Mouse (Mus musculus) cerebral cortex, adult 2 months (tissue): ENCODE results near the gene Aldh3a2.

Experiments
- WGBS: fragments of 180-500 bp; shearing (Covaris S2); methylation state at CpG from one replicate; pipeline ENCODE4 v1.1.7; 2018; 5-methylcytosine and 5-hydroxymethylcytosine counted together

The Aldh3a2 gene

DNA sequence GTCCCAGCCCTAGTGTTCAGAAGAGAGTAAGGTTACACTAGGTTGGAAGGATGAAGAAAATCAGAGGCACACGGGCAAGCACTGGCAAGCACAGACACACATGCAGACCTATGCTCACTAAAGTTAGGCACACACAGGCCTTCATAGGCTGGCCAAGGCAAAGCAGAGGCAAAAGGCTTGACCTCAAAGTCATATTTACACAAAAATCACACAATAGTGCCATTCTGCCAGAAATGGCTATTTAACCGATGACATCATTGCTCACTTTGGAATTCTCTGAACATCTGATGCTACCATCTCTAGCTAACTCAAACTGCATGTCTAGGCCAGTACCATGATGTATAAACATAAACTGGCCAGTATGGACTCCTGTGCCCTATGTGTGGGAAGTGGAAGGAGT lies 6.7 kb upstream of the Aldh3a2 start:
- WGBS, result 85% methylated on average over 2 of the region's 2 CpGs

GRCm38 (mm10) chr11:61270406-61270805 lies 3.1 kb upstream of the Aldh3a2 start:
- 82% methylated on average over 5 of the region's 5 CpGs for WGBS

DNA sequence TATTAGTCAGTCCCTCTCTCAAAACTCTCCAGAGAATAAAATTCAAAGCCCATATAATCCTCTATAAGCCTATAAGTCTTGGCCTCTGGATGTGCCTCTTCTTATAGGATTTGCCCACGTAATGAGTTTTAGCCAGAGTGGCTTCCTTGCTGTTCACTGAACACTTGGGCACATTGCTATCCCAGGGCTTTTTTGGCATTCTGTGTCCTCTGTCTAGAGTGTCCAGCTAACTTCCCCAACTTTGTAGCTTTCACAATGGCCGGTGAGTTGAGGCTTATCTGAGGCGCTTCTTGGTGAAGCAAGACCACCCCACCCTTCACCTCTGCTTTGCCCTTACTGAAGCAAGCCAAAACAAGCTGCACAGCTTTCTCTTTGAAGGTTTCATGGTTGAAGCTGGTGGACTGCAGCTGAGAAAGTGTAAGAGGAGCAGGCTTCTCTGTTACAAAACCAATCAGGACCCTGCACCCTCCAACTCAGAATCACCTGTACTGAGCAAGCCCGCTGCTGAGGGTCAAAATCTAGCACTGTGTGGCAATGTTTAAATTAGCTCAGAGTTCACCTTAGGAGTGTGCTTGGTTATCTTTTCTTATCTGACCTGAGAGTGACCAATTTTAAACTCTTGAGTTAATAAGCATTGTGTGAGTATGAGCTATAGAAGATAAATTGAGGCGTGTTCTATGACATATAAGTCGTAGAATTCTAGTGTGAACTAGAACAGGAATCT lies 1.5 kb upstream of the Aldh3a2 start:
- 94% methylated on average over 6 of the region's 6 CpGs for WGBS

- WGBS, result 84% methylated on average over 1 of the region's 1 CpGs
These were observed 3.4 kb downstream of the Aldh3a2 start for GRCm38 (mm10) chr11:61263841-61264240.

DNA sequence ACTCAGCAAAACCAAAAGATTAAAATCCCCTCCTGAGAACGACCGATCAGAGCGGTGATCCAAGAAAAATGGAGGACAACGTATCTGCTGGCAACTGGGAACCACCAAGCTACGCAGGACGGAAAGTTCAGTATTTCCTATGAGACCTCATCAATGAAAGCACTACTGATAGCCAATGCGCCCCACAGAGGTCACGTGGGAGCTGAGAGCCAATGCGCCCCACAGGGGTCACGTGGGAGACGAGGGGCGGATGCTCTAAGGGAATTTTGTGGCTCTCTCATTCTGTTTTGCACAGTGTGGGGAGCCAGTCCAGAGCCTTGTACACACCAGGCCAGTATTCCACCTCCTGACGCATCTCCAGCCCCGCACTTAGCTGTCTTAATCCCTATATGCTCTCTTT lies 4.7 kb downstream of the Aldh3a2 start:
- WGBS, result 95% methylated on average over 14 of the region's 14 CpGs

DNA sequence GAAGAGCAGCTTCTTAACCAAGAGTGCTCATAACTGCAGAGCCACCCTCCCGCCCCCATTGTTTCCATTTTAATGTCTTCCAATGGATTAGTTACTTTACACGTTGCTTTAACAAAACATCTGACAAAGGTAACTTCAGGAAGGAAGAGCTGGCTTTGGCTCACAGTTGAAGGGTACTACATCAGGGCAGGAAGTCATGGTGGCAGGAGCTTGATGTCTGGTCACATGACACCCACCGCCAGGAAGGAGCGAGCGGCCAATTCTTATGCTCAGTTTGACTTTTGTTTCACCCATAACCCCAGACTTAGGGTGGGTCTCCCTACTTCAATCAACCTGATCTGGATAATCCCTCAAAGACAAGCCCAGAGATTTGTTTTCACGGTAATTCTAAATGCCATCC lies 8.2 kb downstream of the Aldh3a2 start:
- WGBS, result 89% methylated on average over 6 of the region's 6 CpGs

GRCm38 (mm10) chr11:61252807-61253206 lies 14.5 kb downstream of the Aldh3a2 start:
- WGBS, result 96% methylated on average over 12 of the region's 12 CpGs

GRCm38 (mm10) chr11:61251741-61252140 lies 15.5 kb downstream of the Aldh3a2 start:
- 76% methylated on average over 10 of the region's 10 CpGs for WGBS

DNA sequence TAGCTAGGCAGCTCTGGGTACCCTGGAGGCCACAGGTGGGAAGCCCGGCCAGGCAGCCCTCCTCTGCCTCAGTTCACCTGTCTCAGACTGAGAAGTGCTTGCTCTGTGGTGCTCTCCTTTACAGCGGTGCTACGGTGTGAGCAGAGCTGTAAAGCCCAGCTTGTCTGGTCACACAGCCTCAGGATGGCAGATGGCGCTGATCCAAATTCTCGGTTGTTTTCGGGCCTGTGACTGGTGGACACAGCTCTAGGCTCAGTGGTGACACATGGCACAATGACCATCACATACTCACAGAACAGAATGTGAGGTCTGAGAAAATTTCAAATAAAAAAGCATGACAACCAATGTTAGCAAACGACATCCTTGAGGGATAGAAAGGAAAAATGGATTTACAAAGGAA lies 22.9 kb downstream of the Aldh3a2 start:
- WGBS, result 82% methylated on average over 7 of the region's 7 CpGs

- 96% methylated on average over 3 of the region's 3 CpGs for WGBS
These were observed 31.2 kb downstream of the Aldh3a2 start for GRCm38 (mm10) chr11:61236015-61236414.

- WGBS, result 63% methylated on average over 5 of the region's 5 CpGs
These were observed 33.1 kb downstream of the Aldh3a2 start for GRCm38 (mm10) chr11:61234174-61234573.

- WGBS, result 9% methylated on average over 9 of the region's 9 CpGs
These were observed 35.9 kb downstream of the Aldh3a2 start for GRCm38 (mm10) chr11:61231329-61231728.

DNA sequence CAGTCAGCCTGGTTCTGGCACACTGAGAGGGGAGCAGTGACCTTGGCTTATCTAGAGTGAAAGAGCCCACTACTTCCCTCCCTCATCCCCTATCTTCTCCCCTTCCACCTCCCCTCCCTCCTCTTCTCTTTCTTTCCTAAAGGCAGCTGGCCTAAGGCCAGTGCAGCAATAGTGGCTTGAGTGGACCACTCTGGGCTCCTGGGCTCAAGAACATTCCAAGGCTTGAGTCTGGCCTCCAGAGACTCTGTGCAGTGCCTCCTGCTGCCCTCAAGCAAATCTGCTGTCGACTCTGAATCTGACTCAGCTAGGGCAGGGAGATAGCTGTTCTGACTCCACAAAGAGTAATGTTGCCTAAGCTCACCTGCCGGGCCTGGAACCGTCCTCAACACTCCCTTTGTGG lies 38.9 kb downstream of the Aldh3a2 start:
- WGBS, result 76% methylated on average over 3 of the region's 3 CpGs

- 72% methylated on average over 8 of the region's 8 CpGs for WGBS
These were observed 39.4 kb downstream of the Aldh3a2 start for GRCm38 (mm10) chr11:61227816-61228215.

- WGBS, result 54% methylated on average over 6 of the region's 6 CpGs
These were observed 41.3 kb downstream of the Aldh3a2 start for GRCm38 (mm10) chr11:61225941-61226412.

DNA sequence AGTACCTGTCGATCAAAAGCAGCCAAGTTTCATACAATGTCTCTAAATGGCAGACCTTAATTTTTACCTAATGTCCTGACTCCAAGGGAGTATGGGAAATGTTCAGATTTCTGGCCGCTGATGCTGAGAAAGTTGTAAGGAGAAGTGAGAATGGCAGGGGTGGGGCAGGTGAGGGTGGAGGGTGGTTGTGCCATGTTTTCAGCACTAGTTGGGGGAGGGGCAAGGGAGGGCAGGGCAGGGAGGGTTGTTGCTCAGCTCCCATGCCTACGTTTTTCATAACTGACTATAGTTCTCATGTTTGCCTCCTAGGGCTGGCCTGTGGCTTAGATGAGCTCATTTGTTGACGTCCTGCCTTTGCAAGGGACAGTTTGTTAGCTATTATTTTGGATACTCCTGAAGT lies 41.8 kb downstream of the Aldh3a2 start:
- 82% methylated on average over 4 of the region's 4 CpGs for WGBS

DNA sequence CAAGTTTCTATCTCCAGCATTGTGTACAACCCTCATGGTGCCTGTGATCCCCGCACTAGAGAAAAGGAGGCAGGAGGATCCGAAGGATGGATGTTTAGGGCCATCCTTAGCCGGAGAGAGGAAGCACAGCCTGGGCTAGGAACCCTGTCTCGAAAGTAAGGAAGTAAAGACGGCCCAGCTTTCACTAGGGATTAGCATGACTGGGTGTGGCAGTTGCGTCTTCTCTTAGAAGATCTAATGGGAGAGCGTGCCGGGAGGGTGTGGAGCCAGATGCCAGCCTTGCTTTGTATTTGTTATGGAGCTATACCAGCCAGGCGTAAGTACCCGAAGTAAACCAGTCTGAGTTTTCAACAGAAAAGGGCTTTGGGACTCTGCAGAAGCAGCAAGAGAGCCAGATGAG lies 42.4 kb downstream of the Aldh3a2 start:
- 92% methylated on average over 10 of the region's 10 CpGs for WGBS

- WGBS, result 83% methylated on average over 6 of the region's 6 CpGs
These were observed 43.0 kb downstream of the Aldh3a2 start for GRCm38 (mm10) chr11:61224234-61224744.

GRCm38 (mm10) chr11:61222971-61223745 lies 44.1 kb downstream of the Aldh3a2 start:
- 77% methylated on average over 9 of the region's 9 CpGs for WGBS

- 75% methylated on average over 1 of the region's 1 CpGs for WGBS
These were observed 45.3 kb downstream of the Aldh3a2 start for GRCm38 (mm10) chr11:61222007-61222406.

GRCm38 (mm10) chr11:61220156-61220881 lies 46.9 kb downstream of the Aldh3a2 start:
- 63% methylated on average over 9 of the region's 9 CpGs for WGBS

GRCm38 (mm10) chr11:61215936-61216335 lies 51.3 kb downstream of the Aldh3a2 start:
- 89% methylated on average over 3 of the region's 3 CpGs for WGBS
